Mouse (Mus musculus) liver, adult 2 months (tissue): ENCODE results near the gene Ctrc. TPM values are rescaled to one million over a fixed set of nuclear protein-coding genes. Genes with fewer than 3 reads are reported as not detected.

ENCODE experiments used
- DNase-seq: peaks from one replicate; pipeline ENCODE4 v3.0.0-alpha.2; 2011; ENCODE audit warnings: low read depth, low spot score; ENCODE audit errors: extremely low read depth
- H3K27ac ChIP-seq: fragments of 200-500 bp; replicated peaks from 2 replicates; pipeline ENCODE4 v1.5.1; 2012; ENCODE audit warnings: low read depth, mild to moderate bottlenecking, control low read depth, inconsistent platforms, low read length; ENCODE audit not compliant: insufficient read depth
- H3K27me3 ChIP-seq: fragments of 200-500 bp; 2 replicates; pipeline ENCODE4 v1.6.1; 2012; ENCODE audit warnings: mild to moderate bottlenecking, moderate library complexity, low read length, inconsistent platforms; ENCODE audit not compliant: control insufficient read depth, insufficient read depth
- H3K36me3 ChIP-seq: fragments of 200-500 bp; 2 replicates; pipeline ENCODE4 v1.6.1; 2012; ENCODE audit warnings: low read length, inconsistent platforms; ENCODE audit not compliant: control insufficient read depth, insufficient read depth
- H3K4me1 ChIP-seq: fragments of 200-500 bp; 2 replicates; pipeline ENCODE4 v1.6.1; 2011; ENCODE audit warnings: low read length; ENCODE audit not compliant: control insufficient read depth, insufficient read depth
- H3K4me3 ChIP-seq: fragments of 200-500 bp; 2 replicates; pipeline ENCODE4 v1.5.1; 2011; ENCODE audit warnings: low read depth, mild to moderate bottlenecking, control low read depth, low read length, moderate library complexity; ENCODE audit not compliant: insufficient read depth
- H3K79me2 ChIP-seq: fragments of 200-500 bp; 2 replicates; pipeline ENCODE4 v1.6.1; 2012; ENCODE audit warnings: inconsistent platforms, mild to moderate bottlenecking, low read length, moderate library complexity; ENCODE audit not compliant: control insufficient read depth, insufficient read depth
- H3K9ac ChIP-seq: fragments of 200-500 bp; 2 replicates; pipeline ENCODE4 v1.6.1; 2012; ENCODE audit warnings: low read depth, mild to moderate bottlenecking, control low read depth, inconsistent platforms, low read length
- CTCF ChIP-seq: fragments of 200-500 bp; IDR thresholded peaks from 2 replicates; pipeline ENCODE4 v1.5.1; 2011; ENCODE audit warnings: low read depth, low read length, control low read depth
- POLR2A ChIP-seq: fragments of 200-500 bp; IDR thresholded peaks from 2 replicates; pipeline ENCODE4 v1.6.1; 2011; ENCODE audit warnings: low read length, control low read depth; ENCODE audit not compliant: insufficient read depth; ENCODE audit errors: extremely low read depth
- WGBS: fragments of 180-500 bp; shearing (Covaris S2); methylation state at CpG from one replicate; pipeline ENCODE4 v1.1.7; 2018; 5-methylcytosine and 5-hydroxymethylcytosine counted together
- polyA plus RNA-seq: library from polyadenylated mRNA; depleted of rRNA; stranded (reverse); fragments of >200 nt; gene quantifications from 2 replicates; pipeline ENCODE4 v1.2.3, GENCODE M21; 2012
- total RNA-seq: library from RNA; depleted of rRNA; stranded (reverse); fragments of >200 nt; gene quantifications from 2 replicates; pipeline ENCODE4 v1.2.3, GENCODE M21; 2014

Ctrc gene
- total and polyA plus RNA-seq, 2 experiments: 0.83 TPM; not detected in 1

- TF ChIP-seq POLR2A: no peak
- peak; percentile 88 for DNase-seq
- peaks cover 29% of the 10 kb centered on the region; the same call in 1 of the 2 replicates for H3K79me2 ChIP-seq
- peak overlapping the region; percentile 10; the same call in 1 of the 2 replicates for H3K4me3 ChIP-seq
- peak overlapping the region; percentile 46 for H3K9ac ChIP-seq
- no peaks in the 10 kb centered on the region for H3K36me3 ChIP-seq
- peaks cover 38% of the 10 kb centered on the region for H3K4me1 ChIP-seq
- WGBS: 39% methylated on average over 11 of the region's 11 CpGs
- no peaks in the 10 kb centered on the region for H3K27me3 ChIP-seq
- H3K27ac ChIP-seq: peak overlapping the region; percentile 78
These were observed 24.6 kb upstream of the Ctrc start for GRCm38 (mm10) chr4:141870666-141871332.

GRCm38 (mm10) chr4:141869436-141870215 is 23.5 kb upstream of the Ctrc start:
- Histone ChIP-seq H3K27me3 (no peaks in the 10 kb centered on the region), H3K4me1 (peaks cover 41% of the 10 kb centered on the region), H3K27ac (peak overlapping the region; percentile 78; the same call in 1 of the 2 replicates), H3K9ac (no peak overlapping the region), H3K4me3 (no peak overlapping the region), H3K36me3 (no peaks in the 10 kb centered on the region), H3K79me2 (peaks cover 28% of the 10 kb centered on the region; the same call in 1 of the 2 replicates)
- no peak for DNase-seq
- 80% methylated on average over 5 of the region's 5 CpGs for WGBS
- TF ChIP-seq CTCF: no peak

GRCm38 (mm10) chr4:141868051-141868450 is 21.9 kb upstream of the Ctrc start:
- Histone ChIP-seq H3K27ac (no peak overlapping the region), H3K4me1 (peaks cover 48% of the 10 kb centered on the region), H3K27me3 (no peaks in the 10 kb centered on the region), H3K79me2 (peaks cover 12% of the 10 kb centered on the region; the same call in 1 of the 2 replicates), H3K4me3 (no peak overlapping the region), H3K9ac (no peak overlapping the region), H3K36me3 (no peaks in the 10 kb centered on the region)
- no peak for DNase-seq
- TF ChIP-seq POLR2A (no peak), CTCF (no peak)
- WGBS: 94% methylated on average over 10 of the region's 10 CpGs

DNA sequence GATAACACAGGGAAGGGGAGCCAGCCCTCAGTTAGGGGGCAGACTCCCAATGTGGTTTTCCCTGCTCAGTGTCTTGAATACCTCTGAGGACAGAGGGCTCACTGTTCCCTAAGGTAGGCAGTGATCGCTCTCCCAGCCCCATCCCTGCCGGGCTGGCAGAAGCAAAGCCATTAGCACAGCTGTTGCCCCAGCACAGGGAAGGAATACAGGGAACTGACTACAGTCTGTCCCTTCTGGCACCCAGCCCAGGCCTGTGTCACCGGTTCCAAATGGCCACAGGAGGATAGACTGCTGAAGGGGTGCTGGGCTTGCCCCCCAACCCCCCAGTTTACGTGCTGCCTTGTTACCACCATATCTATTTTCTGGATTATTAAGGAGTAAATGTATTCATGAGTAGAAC is 21.3 kb upstream of the Ctrc start:
- Histone ChIP-seq H3K79me2 (peaks cover 11% of the 10 kb centered on the region; the same call in 1 of the 2 replicates), H3K36me3 (no peaks in the 10 kb centered on the region), H3K4me3 (no peak overlapping the region), H3K9ac (no peak overlapping the region), H3K27me3 (no peaks in the 10 kb centered on the region), H3K27ac (no peak overlapping the region; the same call in 1 of the 2 replicates), H3K4me1 (peaks cover 46% of the 10 kb centered on the region)
- peak; percentile 66 for DNase-seq
- WGBS: 24% methylated on average over 4 of the region's 4 CpGs
- no peak for TF ChIP-seq POLR2A
- no peak for TF ChIP-seq CTCF

- H3K79me2 ChIP-seq: peaks cover 11% of the 10 kb centered on the region; the same call in 1 of the 2 replicates
- no peak overlapping the region for H3K4me3 ChIP-seq
- DNase-seq: no peak
- peak overlapping the region; percentile 74; the same call in 1 of the 2 replicates for H3K27ac ChIP-seq
- TF ChIP-seq CTCF (no peak), POLR2A (no peak)
- no peaks in the 10 kb centered on the region for H3K27me3 ChIP-seq
- H3K9ac ChIP-seq: peak overlapping the region; percentile 1; the same call in 1 of the 2 replicates
- 36% methylated on average over 10 of the region's 10 CpGs for WGBS
- no peaks in the 10 kb centered on the region for H3K36me3 ChIP-seq
- H3K4me1 ChIP-seq: peaks cover 44% of the 10 kb centered on the region
These were observed 20.9 kb upstream of the Ctrc start for GRCm38 (mm10) chr4:141866933-141867490.
